Comparison of ENCODE assay signal across 8 mouse cellular contexts in the genomic region with DNA sequence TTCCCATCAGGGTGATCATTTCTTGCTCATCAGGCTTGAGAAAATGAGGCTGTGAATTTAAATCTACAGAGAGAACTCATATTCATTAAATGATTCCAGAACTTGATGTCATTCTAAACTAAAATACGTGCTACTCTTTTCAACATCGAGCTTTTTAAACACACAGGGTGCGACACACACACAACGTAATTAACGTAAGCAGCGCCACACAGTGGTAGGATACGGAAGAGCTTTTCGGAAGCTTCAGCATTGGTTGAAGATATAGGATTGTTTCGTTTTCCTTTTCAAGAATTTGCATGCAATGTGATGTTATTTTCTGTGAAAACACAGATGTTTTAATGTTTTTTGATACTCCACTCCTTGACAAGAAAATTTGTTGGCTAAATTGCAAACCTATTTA.
DNase-seq lines count a peak whose midpoint lies in the region; ATAC-seq and TF ChIP-seq lines count a peak whose summit lies in the region.

No protein-coding gene starts in this region.

- H3K9ac ChIP-seq in forebrain, embryonic 16.5 days (replicated peaks; ENCODE audit: low read depth, low read length), result no peak overlapping the region
- H3K9ac ChIP-seq in intestine, postnatal 0 days (ENCODE audit: low read depth, low read length), result no peak overlapping the region
- no peak overlapping the region for H3K9ac ChIP-seq in limb, embryonic 11.5 days (ENCODE audit: low read length)

- TF ChIP-seq POLR2A in thymus, adult 2 months (IDR thresholded peaks at IDR 0.05; ENCODE audit: control insufficient read depth, extremely low read depth, insufficient read depth, low read length, poor library complexity), result no peak

- DNase-seq in thymus, adult 2 months, result peak; percentile 16
- no peak for DNase-seq in thymus, adult 18-20 months
- DNase-seq in cerebellum, adult 11 months, result peak; percentile 6
- peak; percentile 76 for DNase-seq in limb, embryonic 11.5 days (ENCODE audit: low spot score)
- peak; percentile 35 for DNase-seq in naive thymus-derived CD4-positive, alpha-beta T cell, adult 2 months (ENCODE audit: low read depth)
- DNase-seq in thymus, postnatal 4 days, result peak; percentile 62

- ATAC-seq in forebrain, embryonic 16.5 days, result peak; percentile 93
- ATAC-seq in intestine, postnatal 0 days, result no peak
- no peak for ATAC-seq in limb, embryonic 11.5 days (ENCODE audit: insufficient number of reproducible peaks, low FRiP score, low TSS enrichment, low read depth)

- H3K27me3 ChIP-seq in thymus, adult 2 months (ENCODE audit: control insufficient read depth, insufficient read depth, low read length), result no peaks in the 10 kb centered on the region
- H3K27me3 ChIP-seq in forebrain, embryonic 16.5 days (replicated peaks; ENCODE audit: control insufficient read depth, insufficient read depth, low read length), result no peaks in the 10 kb centered on the region
- no peaks in the 10 kb centered on the region for H3K27me3 ChIP-seq in intestine, postnatal 0 days (replicated peaks; ENCODE audit: control insufficient read depth, insufficient read depth, low read length)
- H3K27me3 ChIP-seq in limb, embryonic 11.5 days (ENCODE audit: control insufficient read depth, insufficient read depth, low read length), result no peaks in the 10 kb centered on the region

- WGBS in thymus, adult 2 months, result 2% methylated on average over 9 of the region's 9 CpGs
- WGBS in forebrain, embryonic 16.5 days, result 5% methylated on average over 9 of the region's 9 CpGs
- 4% methylated on average over 9 of the region's 9 CpGs for WGBS in intestine, postnatal 0 days
- WGBS in limb, embryonic 11.5 days, result 9% methylated on average over 9 of the region's 9 CpGs

- no peak for TF ChIP-seq CTCF in thymus, adult 2 months (IDR thresholded peaks at IDR 0.05; ENCODE audit: borderline replicate concordance, control insufficient read depth, extremely low read depth, insufficient read depth, low read length, poor library complexity)
- TF ChIP-seq CTCF in intestine, postnatal 0 days (IDR thresholded peaks at IDR 0.05; ENCODE audit: low read depth), result peak; percentile 82

- H3K4me3 ChIP-seq in thymus, adult 2 months (ENCODE audit: control insufficient read depth, insufficient read depth, low read length), result no peak overlapping the region
- H3K4me3 ChIP-seq in forebrain, embryonic 16.5 days (replicated peaks; ENCODE audit: low read length), result no peak overlapping the region
- no peak overlapping the region for H3K4me3 ChIP-seq in intestine, postnatal 0 days (ENCODE audit: low read depth, low read length)
- no peak overlapping the region for H3K4me3 ChIP-seq in limb, embryonic 11.5 days (ENCODE audit: low read depth, low read length)

- H3K4me1 ChIP-seq in thymus, adult 2 months (replicated peaks; ENCODE audit: control insufficient read depth, insufficient read depth, low read length), result no peaks in the 10 kb centered on the region
- H3K4me1 ChIP-seq in forebrain, embryonic 16.5 days (replicated peaks; ENCODE audit: control insufficient read depth, insufficient read depth, low read length), result no peaks in the 10 kb centered on the region
- H3K4me1 ChIP-seq in intestine, postnatal 0 days (replicated peaks; ENCODE audit: control insufficient read depth, insufficient read depth, low read length), result no peaks in the 10 kb centered on the region; the same call in 1 of the 2 replicates
- no peaks in the 10 kb centered on the region for H3K4me1 ChIP-seq in limb, embryonic 11.5 days (ENCODE audit: control insufficient read depth, insufficient read depth, low read length)

- no peak overlapping the region for H3K27ac ChIP-seq in thymus, adult 2 months (ENCODE audit: control insufficient read depth, insufficient read depth, low read length)
- H3K27ac ChIP-seq in forebrain, embryonic 16.5 days (ENCODE audit: low read length), result no peak overlapping the region
- no peak overlapping the region for H3K27ac ChIP-seq in intestine, postnatal 0 days (ENCODE audit: low read depth, low read length)
- H3K27ac ChIP-seq in limb, embryonic 11.5 days (replicated peaks; ENCODE audit: low read depth, low read length), result no peak overlapping the region

- no peaks in the 10 kb centered on the region for H3K36me3 ChIP-seq in thymus, adult 2 months (ENCODE audit: control insufficient read depth, insufficient read depth, low read length)
- H3K36me3 ChIP-seq in forebrain, embryonic 16.5 days (ENCODE audit: control insufficient read depth, insufficient read depth), result no peaks in the 10 kb centered on the region
- no peaks in the 10 kb centered on the region for H3K36me3 ChIP-seq in intestine, postnatal 0 days (ENCODE audit: control insufficient read depth, insufficient read depth)
- no peaks in the 10 kb centered on the region for H3K36me3 ChIP-seq in limb, embryonic 11.5 days (ENCODE audit: control insufficient read depth, insufficient read depth, low read length)

- no peaks in the 10 kb centered on the region for H3K9me3 ChIP-seq in forebrain, embryonic 16.5 days (ENCODE audit: control insufficient read depth, low read length)
- H3K9me3 ChIP-seq in intestine, postnatal 0 days (ENCODE audit: control insufficient read depth), result no peaks in the 10 kb centered on the region
- no peaks in the 10 kb centered on the region for H3K9me3 ChIP-seq in limb, embryonic 11.5 days (ENCODE audit: control insufficient read depth, low read length)

- H3K4me2 ChIP-seq in forebrain, embryonic 16.5 days (ENCODE audit: low read length), result no peak overlapping the region
- no peak overlapping the region for H3K4me2 ChIP-seq in intestine, postnatal 0 days (replicated peaks; ENCODE audit: low read depth)
- no peak overlapping the region for H3K4me2 ChIP-seq in limb, embryonic 11.5 days (ENCODE audit: low read depth, severe bottlenecking)

Comparison
In these comparisons a context has a peak if more than half of its experiments do, and no peak if none do; other contexts are left out.
1. DNase-seq: peak in thymus, adult 2 months (single experiment), cerebellum, adult 11 months (single experiment), limb, embryonic 11.5 days (single experiment), naive thymus-derived CD4-positive, alpha-beta T cell, adult 2 months (single experiment) and thymus, postnatal 4 days (single experiment); none in thymus, adult 18-20 months (0 of 2).